Mouse (Mus musculus): ENCODE measurements around the gene Exoc5.
A peak's percentile ranks its signal among the peaks of the same experiment; 100 is the strongest.

Gene Exoc5

DNA sequence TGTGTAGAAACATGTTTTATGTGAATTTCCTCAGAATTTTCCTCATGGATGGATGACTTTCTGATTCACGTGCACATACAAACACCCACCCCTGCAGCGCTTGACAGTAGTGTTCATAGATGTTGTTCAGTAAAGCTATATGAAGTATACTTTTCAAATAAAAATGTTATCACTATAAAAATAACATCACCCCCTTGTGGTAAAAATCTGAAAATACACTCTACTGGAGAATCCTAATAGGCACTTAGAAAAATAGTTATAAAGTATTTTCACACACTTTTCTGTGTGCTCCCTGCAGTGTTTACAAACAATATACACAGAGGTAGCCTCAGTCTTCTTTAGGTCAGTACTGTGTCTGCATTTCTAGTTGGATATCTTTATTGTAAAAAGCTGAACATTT lies 58.5 kb downstream of the Exoc5 start:
- DNase-seq (ENCODE audit: low spot score in 2 of 2) = no peak

DNA sequence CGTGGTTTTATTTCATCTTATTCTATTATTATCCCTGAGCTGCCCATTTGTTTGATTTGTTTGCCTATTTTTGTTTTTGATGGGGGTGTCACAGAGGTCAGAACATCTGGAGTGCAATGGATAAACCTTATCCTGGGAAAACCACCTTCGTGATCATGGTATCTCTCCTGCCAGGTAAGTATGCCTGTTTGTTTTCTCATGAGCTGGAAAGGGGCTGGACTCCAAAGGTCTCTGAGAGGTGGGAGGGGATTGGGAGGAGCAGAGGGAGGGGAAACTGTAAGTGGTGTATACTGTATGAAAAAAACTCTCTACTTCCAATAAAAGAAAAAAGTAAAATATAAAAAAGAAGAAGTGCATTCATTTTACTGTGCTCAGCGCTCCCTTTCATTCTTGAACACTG lies 64.8 kb downstream of the Exoc5 start:
- DNase-seq (ENCODE audit: low spot score in 2 of 2) = no peak

DNA sequence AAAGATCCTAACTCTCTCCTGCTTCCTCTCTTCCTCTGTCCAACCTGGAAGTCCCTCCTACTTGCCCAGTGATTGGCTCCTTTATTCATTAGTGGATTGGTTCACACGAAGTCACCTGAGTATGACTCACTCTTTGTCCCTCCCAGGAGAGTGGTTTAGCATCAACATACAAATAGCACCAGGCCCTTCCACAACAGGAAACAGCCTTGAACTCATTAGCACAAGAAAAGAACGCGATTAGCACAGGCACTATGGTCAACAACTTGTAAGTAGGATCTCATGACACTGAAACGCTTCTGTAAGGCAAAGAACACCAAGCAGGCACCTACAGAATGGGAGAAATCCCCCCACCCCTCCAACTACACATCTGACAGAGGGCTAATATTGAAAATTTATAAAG lies 67.7 kb downstream of the Exoc5 start:
- no peak for DNase-seq (ENCODE audit: low spot score in 2 of 2)

DNA sequence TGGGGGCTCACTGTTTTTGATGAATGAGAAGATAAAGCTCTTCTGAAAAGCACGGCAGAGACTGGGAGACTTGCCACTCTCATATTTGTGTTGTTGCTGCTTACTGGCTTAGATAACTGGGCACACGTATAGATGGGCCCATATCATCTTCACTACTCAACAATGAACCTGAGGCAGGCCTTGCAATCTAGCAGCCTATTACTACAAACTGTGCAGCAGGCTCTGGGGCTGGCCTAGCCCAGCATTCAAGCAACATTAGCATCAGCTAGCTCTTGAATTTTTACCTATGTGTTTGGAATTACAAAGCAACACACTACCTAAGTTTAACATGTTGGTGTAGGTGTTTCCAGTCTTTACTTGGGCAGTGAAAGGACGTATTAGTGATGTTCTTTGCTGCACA lies 72.6 kb downstream of the Exoc5 start:
- DNase-seq (ENCODE audit: low spot score in 2 of 2) = no peak

DNA sequence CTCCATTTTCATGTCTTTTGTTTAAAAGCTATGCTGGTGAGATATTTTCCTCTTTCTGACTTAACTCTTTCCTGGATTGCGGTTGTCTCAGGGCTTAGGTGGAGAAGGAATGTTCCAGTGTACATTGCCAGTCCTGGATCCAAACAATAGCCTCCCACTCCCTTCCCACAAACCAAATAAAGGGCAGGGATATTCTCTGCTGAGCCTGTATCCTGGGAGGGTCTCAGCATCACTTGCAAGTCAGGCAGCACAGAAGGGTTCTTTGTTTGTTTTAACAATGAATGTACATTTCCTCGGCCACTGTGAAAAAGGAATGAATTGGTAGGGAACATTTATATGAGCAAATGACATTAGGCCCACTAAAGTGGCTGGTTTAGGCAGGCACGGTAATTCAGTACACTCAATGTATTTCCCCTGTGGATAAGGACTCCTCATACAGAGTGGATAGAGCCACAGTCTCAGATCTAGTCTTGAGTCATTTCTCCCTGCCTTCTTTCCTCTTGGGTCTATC lies 74.3 kb downstream of the Exoc5 start:
- DNase-seq (ENCODE audit: low spot score in 2 of 2) = no peak

DNA sequence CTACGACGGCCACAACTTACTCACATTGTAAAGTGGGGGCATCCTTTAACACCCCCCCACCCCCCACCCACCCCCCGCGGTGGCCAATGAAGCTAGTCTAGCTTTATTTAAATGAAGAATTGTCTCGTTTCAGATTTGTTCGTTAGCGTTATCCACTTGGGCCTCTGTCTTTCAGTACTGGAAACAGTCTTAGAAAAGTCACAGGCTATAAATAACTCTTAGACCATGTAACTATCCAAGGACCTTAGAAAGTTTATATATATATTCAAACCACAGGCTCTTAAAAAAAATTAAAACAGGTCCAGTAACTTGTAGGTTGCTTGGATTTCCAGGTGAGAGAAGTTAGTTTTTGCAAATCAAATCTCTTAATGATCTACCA lies 75.3 kb downstream of the Exoc5 start:
- no peak for DNase-seq (ENCODE audit: low spot score in 2 of 2)

DNA sequence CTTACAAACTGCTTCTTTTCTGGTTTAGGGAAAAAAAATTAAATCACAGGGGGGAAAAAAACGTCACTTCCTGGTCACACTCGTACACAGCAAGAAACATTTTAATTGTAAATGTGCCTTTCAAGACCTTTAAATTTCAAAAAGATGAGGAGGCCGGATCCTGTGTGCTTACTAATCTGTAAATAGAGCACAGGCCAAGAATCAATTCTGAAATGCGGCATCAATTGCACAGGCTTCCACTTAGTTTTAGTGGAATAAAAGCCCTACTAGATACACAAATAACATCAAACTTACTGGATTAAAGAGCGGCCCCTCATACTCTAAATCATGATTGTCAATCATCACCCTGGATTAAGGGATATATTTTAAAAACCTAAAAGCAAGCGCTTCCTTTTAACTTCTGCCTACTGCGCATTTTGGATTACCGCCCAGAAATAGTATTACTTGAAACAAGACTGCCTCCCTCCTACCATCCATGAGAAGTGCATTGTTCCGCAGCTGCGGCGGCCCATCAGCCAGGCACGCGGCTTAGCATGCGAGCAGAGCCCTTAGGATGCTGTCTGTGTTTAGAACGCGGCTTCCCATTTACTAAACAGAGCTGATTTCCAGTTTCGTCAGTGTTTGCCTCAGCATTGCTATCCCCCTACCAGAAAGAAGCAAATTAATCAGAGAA lies 75.8 kb downstream of the Exoc5 start:
- DNase-seq (ENCODE audit: low spot score in 2 of 2) = peak; percentile 51 to 77

DNA sequence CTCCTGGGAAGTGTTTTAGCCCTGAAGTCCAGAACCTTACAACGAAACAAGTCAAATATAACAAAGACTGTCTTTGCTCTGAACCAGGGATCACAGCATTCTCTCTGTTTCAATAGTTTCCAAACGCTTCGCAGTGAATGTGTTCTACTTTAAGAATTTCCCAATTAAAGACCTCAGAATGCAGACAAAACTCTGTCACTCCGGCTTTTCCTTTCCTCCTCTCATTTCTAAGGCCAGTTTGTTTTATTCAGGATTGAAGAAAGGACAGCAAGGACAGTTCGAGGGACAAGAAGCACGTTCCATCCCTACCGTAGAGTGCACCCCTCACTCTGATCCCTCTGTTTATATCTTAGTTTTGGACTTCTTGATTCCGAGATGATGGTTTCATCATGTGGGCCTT lies 76.6 kb downstream of the Exoc5 start:
- no peak for DNase-seq (ENCODE audit: low spot score in 2 of 2)

DNA sequence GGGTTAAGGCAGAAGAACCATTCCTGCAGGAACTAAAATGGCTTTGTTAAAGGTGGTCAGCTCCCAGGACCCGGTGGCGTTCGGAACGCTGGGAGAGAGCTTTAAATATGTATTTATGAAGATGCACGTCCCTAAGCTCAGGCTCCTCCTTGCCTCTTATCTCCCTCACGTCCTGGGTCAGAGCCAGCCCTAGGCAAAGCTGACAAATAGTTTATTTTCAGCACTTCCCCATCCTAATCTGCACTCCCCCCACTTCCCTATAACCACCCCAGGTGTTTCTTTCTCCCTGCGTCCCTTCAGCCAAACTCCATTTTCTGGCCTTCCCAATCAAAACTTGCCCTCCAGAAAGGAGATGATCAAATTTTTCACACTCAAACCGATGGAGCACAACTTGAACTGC lies 80.2 kb downstream of the Exoc5 start:
- no peak for DNase-seq (ENCODE audit: low spot score in 2 of 2)

DNA sequence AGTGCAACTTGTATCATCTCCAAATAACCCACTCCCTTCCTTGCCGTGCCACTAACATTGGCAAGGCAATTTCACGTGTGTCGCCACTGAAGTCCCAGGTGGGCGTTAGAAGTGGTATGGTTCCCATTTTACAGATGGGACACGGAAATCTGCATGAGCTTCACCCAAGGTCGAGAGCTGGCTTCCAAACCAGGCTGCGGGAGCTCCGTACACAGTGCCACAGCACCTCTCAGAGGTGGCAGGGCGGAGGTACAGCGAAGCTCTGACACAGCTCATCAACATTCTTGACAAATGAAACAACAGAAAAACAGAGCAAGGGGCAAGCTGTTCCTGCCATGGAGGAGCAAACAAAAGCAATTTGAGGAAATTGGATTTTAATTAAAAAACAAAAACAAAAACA lies 80.8 kb downstream of the Exoc5 start:
- DNase-seq (ENCODE audit: low spot score in 2 of 2) = peak in 1 of 2 experiments; percentile 43

DNA sequence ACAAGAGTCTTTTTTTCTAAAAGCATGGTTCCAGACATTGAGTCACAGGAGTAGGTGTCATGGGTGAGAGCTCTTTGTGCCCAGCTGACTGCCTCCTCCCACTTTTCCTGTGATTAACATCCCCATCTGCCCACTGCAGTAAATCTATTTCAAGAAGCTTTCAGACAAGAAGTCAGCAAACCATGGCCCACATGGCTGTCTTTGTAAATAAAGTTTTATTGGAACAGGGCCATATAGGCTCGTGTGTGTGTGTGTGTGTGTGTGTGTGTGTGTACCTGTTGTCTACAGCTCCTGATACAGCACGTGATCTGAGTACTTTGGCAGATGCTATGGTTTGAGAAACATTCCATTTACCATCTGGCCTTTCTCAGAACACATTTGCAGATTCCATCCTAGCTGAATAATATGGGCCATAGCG lies 87.5 kb downstream of the Exoc5 start:
- peak; percentile 20 to 51 for DNase-seq (ENCODE audit: low spot score in 2 of 2)

DNA sequence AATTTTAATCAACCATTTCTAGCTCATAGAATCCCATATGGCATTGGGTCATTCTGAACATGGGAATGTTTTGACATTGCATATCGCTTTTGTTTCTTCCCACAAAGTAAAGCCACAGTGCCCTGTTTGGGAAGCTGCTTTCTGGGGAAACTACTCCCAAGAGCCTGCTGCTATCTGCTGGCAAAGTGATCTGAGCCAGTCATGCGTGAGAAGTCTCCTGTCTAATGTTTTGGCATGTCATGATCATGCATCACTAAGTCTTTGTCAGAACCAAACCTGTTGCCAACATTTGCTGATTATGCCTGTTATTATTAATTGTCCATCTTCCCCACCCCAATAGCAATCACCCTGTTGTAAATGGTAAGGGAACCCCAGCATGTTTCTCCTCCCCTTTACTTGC lies 94.9 kb downstream of the Exoc5 start:
- no peak for DNase-seq (ENCODE audit: low spot score in 2 of 2)

DNA sequence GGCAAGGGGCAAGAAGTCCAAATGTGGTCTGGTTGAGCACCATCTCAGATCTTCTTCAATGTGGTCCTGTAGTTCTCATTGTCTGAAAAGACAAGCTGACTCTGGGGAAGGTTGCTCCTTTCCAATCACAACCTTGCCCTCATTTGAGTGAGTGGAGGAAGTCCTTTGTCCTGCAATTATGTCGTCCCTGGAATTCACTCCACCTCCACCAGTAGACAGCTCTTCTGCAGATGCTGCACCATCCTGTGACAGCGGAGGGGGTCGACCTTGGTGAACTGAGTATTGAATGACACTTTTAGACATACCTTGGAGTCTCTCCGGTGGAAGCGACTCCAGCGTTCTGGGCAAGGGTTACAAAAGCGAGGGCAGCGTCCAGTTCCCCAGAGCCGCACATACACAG lies 97.8 kb downstream of the Exoc5 start:
- no peak for DNase-seq (ENCODE audit: low spot score in 2 of 2)

Data from left cerebral cortex, adult 9 months (tissue).